Mouse (Mus musculus) lung, adult 18-20 months (tissue): Measurements from ENCODE around the gene Nelfe.
"Not testable (repeated sequence)": the region's sequence is repeated elsewhere in the genome, so short reads cannot be mapped to it uniquely, and the experiment has no call there.

Source experiments
- DNase-seq, 2 experiments: peaks; one replicate each; pipeline ENCODE4 v3.0.0; 2022; ENCODE audit warnings: mixed read lengths in 2 of 2

Nelfe gene

GRCm38 (mm10) chr17:34849722-34850516 is at the start of gene Nelfe, which contains the start of gene Skiv2l:
Gene Nelfe (plus strand): TSS chr17:34850391.
Gene Skiv2l (minus strand): TSS chr17:34850210.
- peak; percentile 98 for DNase-seq

- DNase-seq: not testable (repeated sequence)
Measured at GRCm38 (mm10) chr17:34800781-34801305, 49.3 kb upstream of the Nelfe start.

GRCm38 (mm10) chr17:34802756-34803155 is 47.4 kb upstream of the Nelfe start:
- not testable (repeated sequence) for DNase-seq

- DNase-seq: not testable (repeated sequence)
Measured at GRCm38 (mm10) chr17:34803367-34803766, 46.8 kb upstream of the Nelfe start.

- not testable (repeated sequence) for DNase-seq
Measured at GRCm38 (mm10) chr17:34804301-34804700, 45.9 kb upstream of the Nelfe start, which contains the start of gene Cyp21a1. Gene Cyp21a1 (minus strand): TSS chr17:34804561.

GRCm38 (mm10) chr17:34804871-34805562 is 45.2 kb upstream of the Nelfe start:
- DNase-seq: no peak

GRCm38 (mm10) chr17:34807176-34807575 is 43.0 kb upstream of the Nelfe start:
- DNase-seq: no peak

GRCm38 (mm10) chr17:34808599-34809205 is 41.5 kb upstream of the Nelfe start:
- DNase-seq: no peak

- DNase-seq: not testable (repeated sequence)
Measured at GRCm38 (mm10) chr17:34810411-34810810, 39.8 kb upstream of the Nelfe start.

- DNase-seq: not testable (repeated sequence)
Measured at GRCm38 (mm10) chr17:34810811-34811210, 39.4 kb upstream of the Nelfe start.

GRCm38 (mm10) chr17:34811275-34811674 is 38.9 kb upstream of the Nelfe start:
- no peak for DNase-seq

GRCm38 (mm10) chr17:34813747-34814146 is 36.4 kb upstream of the Nelfe start:
- DNase-seq: not testable (repeated sequence)

GRCm38 (mm10) chr17:34814818-34815370 is 35.3 kb upstream of the Nelfe start:
- DNase-seq: no peak

GRCm38 (mm10) chr17:34830776-34831175 is 19.4 kb upstream of the Nelfe start:
- DNase-seq: not testable (repeated sequence)

GRCm38 (mm10) chr17:34836155-34836855 is 13.9 kb upstream of the Nelfe start:
- DNase-seq: no peak

GRCm38 (mm10) chr17:34836856-34837221 is 13.4 kb upstream of the Nelfe start, which contains the start of the genes Stk19 and Dxo:
Gene Stk19 (minus strand): TSS chr17:34836945.
Gene Dxo (plus strand): TSS chr17:34837019.
- DNase-seq: peak; percentile 95 to 97

- no peak for DNase-seq
Measured at GRCm38 (mm10) chr17:34837464-34838324, 12.5 kb upstream of the Nelfe start.

GRCm38 (mm10) chr17:34838785-34839184 is 11.4 kb upstream of the Nelfe start:
- no peak for DNase-seq

- DNase-seq: no peak
Measured at GRCm38 (mm10) chr17:34840736-34841307, 9.4 kb upstream of the Nelfe start.

GRCm38 (mm10) chr17:34844884-34845283 is 5.3 kb upstream of the Nelfe start:
- no peak for DNase-seq

GRCm38 (mm10) chr17:34847192-34847591 is 3.0 kb upstream of the Nelfe start:
- no peak for DNase-seq
